Mouse (Mus musculus) bone marrow, adult 2 months (tissue): ENCODE measurements around the gene Sri.

ENCODE experiments used
- CTCF ChIP-seq: fragments of 200-500 bp; IDR thresholded peaks from 2 replicates; pipeline ENCODE4 v1.5.1; 2011; ENCODE audit warnings: low read length, control low read depth; ENCODE audit not compliant: control insufficient read depth, insufficient read depth
- POLR2A ChIP-seq: fragments of 200-500 bp; IDR thresholded peaks from 2 replicates; pipeline ENCODE4 v1.6.1; 2011; ENCODE audit warnings: low read depth, mild to moderate bottlenecking, control low read depth, low read length, borderline replicate concordance; ENCODE audit not compliant: control insufficient read depth

DNA sequence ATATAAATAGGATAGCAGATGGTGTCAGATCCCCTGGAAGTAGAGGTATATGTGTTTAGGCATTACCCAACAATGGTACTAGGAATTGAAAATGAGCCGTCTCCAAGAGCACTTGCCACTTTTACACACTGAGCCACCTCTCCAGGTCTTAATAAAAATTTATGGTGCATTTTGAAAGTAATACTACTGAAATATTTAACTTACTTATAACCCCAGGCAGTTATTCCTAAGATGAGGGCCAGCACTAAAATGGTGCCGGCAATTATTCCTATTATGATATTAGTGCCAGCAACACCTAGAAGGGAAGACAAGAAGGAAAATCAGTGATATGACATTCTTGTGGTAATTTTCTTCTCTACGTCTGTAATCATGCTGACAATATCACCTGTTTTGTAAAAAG is 65.8 kb downstream of the Sri start:
- no peak for TF ChIP-seq CTCF
- no peak for TF ChIP-seq POLR2A
